Mouse (Mus musculus) lung, adult 2 months (tissue): ENCODE measurements at regions not wholly inside any gene's neighbourhood (a gene's known extent, or its start where the extent isn't known, plus 50 kb on each side); places are given as distances from the start of the nearest gene placed in this dataset.

ENCODE experiments used
- DNase-seq: peaks from one replicate; pipeline ENCODE4 v3.0.0; 2022
- H3K4me1 ChIP-seq: fragments of 200-500 bp; 2 replicates; pipeline ENCODE4 v1.6.1; 2011; ENCODE audit warnings: low read length; ENCODE audit not compliant: control insufficient read depth, insufficient read depth
- H3K4me3 ChIP-seq: fragments of 200-500 bp; replicated peaks from 2 replicates; pipeline ENCODE3; 2011; ENCODE audit warnings: low read depth, mild to moderate bottlenecking, control low read depth, low read length; ENCODE audit errors: extremely low read depth
- CTCF ChIP-seq: fragments of 200-500 bp; IDR thresholded peaks from 2 replicates; pipeline ENCODE4 v1.5.1; 2011; ENCODE audit warnings: mild to moderate bottlenecking, low read length, control low read depth; ENCODE audit not compliant: insufficient read depth
- POLR2A ChIP-seq: fragments of 200-500 bp; IDR thresholded peaks from 2 replicates; pipeline ENCODE4 v1.6.1; 2011; ENCODE audit warnings: low read depth, mild to moderate bottlenecking, control low read depth, low read length, borderline replicate concordance; ENCODE audit errors: extremely low read depth
- WGBS: fragments of 180-500 bp; shearing (Covaris S2); methylation state at CpG from one replicate; pipeline ENCODE4 v1.1.7; 2018; 5-methylcytosine and 5-hydroxymethylcytosine counted together

GRCm38 (mm10) chr11:19174305-19175017 lies 155.7 kb upstream of the Meis1 start:
- TF ChIP-seq CTCF (no peak), POLR2A (no peak)
- no peaks in the 10 kb centered on the region for H3K4me1 ChIP-seq
- 87% methylated on average over 13 of the region's 13 CpGs for WGBS

DNA sequence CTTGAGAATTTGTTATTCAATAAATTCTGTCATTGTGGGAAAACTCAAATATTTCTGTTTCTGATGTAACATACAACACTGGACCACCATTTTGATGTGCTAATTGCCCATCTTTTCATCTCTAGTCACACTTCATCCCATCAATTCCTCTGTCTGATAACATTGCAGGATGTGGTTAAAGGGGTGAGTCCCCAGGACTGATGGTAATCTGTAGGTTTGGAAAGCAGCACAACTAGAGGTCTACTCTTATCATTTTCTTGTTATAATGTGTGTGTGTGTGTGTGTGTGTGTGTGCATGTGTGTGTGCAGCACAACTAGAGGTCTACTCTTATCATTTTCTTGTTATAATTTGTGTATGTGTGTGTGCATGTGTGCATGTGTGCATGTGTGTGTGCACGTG lies 160.5 kb upstream of the Meis1 start:
- Histone ChIP-seq H3K4me3 (no peak overlapping the region), H3K4me1 (no peaks in the 10 kb centered on the region)
- DNase-seq = no peak
- no peak for TF ChIP-seq CTCF
- no peak for TF ChIP-seq POLR2A
- WGBS = 97% methylated on average over 1 of the region's 1 CpGs

More at GRCm38 (mm10) chr11:19174305-19175017, 155.7 kb upstream of the Meis1 start:
- H3K4me3 ChIP-seq = no peak overlapping the region
- DNase-seq = no peak

- no peaks in the 10 kb centered on the region for H3K4me1 ChIP-seq
- no peak overlapping the region for H3K4me3 ChIP-seq
- 33% methylated on average over 2 of the region's 2 CpGs for WGBS
- TF ChIP-seq CTCF = no peak
- TF ChIP-seq POLR2A = no peak
- DNase-seq = no peak
Measured at GRCm38 (mm10) chr11:19189778-19190177, 171.0 kb upstream of the Meis1 start.

DNA sequence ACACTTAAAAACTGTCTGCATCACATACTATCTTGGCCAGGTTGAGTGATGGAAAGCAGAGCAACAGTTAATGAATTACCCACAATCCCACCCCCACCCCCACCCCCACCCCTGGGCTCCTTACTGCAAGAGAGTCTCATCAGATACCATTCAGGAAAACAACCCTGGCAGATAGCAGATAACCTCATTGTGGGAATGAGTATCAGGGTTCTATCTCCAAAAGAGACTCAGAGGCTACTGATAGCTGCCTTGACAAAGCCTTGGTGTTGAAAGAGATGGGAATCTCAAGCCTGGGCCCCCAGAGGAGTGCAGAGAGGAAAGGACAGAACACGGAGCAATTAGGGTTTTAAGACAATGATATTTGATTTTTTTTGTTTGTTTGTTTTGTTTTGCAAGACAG lies 175.7 kb upstream of the Meis1 start:
- Histone ChIP-seq H3K4me1 (no peaks in the 10 kb centered on the region), H3K4me3 (no peak overlapping the region)
- DNase-seq = no peak
- TF ChIP-seq POLR2A = no peak
- no peak for TF ChIP-seq CTCF
- 28% methylated on average over 1 of the region's 1 CpGs for WGBS

DNA sequence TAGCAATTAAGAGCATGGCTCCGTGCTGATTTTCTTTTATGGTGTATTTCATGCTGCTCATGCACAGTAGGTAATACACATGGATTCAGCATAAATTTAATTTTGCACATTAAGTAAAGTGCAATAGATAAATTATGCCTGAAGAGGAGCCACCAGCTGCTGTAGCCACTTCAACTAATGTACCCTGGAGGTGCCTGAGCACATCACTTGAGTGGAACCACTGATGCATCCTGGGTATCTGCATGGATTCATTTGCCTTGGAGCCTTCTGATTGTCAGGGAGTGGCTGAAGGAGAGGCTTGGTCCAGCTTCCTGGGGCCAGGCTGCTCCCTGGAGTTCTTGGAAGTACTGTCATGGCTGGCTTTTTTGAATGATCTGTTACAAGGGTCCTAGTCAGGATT lies 179.0 kb upstream of the Meis1 start:
- Histone ChIP-seq H3K4me1 (no peaks in the 10 kb centered on the region), H3K4me3 (no peak overlapping the region)
- WGBS = 100% methylated on average over 1 of the region's 1 CpGs
- no peak for DNase-seq
- TF ChIP-seq CTCF = no peak
- TF ChIP-seq POLR2A = no peak

DNA sequence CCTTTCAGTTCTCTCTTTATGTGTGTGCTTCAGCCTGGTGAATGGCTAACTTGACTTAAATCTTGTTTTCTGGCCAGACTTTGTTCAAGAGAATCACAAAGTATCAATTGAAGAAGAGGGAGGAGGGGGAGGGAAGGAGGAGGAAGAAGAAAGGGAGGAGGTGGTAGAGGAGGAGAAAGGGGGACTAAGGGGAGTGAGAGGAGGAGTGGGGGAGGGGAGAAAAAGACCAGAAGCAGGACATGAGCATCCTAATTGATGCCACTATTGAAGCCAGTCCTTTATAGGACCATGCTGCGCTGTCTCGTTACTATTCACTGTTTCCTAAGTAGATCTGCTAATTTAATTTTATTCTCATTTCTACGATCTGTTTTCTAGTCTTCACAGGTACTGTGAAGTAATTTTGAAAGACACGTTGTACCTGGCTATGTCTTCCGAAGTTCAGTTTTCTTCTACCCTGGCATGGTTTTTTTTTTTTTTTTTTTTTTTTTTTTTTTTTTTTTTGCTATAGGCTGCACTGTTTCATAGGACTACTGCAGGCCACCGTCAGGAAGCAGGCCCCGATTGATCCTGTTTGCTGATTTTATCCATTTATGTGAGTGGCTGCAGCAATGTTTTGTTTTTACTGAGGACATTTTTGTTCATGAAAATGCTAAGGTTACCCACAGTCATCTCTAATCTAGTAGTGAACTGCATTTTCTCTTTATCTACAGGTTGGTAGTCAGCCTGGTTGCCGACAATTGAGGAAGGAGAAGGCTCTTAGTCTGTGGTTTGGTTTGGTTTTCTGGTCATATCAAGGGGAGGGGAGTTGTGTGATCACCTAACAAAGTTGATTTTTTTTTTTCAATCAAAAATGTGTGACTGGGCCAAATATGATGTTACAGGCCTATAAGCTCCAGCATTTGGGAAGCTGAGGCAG lies 184.1 kb upstream of the Meis1 start:
- no peak for DNase-seq
- TF ChIP-seq POLR2A (no peak), CTCF (no peak)
- no peaks in the 10 kb centered on the region for H3K4me1 ChIP-seq
- WGBS = 87% methylated on average over 8 of the region's 8 CpGs
- no peak overlapping the region for H3K4me3 ChIP-seq

DNA sequence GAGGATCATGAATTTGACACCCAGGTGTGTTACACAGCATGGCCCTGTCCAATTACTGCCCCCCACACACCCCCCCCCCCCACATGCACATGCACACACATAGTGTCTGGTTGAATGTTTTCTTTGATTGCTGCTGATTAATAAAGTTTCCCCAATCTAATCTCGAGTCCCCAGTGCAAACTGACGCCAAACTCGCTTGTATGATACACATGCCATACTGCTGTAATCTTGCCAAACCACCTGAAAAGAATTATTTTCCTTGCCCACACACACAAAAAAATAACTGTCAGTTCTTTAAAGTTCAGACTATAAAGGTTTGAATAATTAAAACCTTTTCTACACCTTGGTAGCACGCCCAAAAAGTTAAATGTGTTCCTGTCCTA lies 184.7 kb upstream of the Meis1 start:
- TF ChIP-seq POLR2A (no peak), CTCF (no peak)
- Histone ChIP-seq H3K4me3 (no peak overlapping the region), H3K4me1 (no peaks in the 10 kb centered on the region)
- DNase-seq = no peak
- 69% methylated on average over 4 of the region's 4 CpGs for WGBS

- TF ChIP-seq CTCF (no peak), POLR2A (no peak)
- WGBS = 28% methylated on average over 5 of the region's 5 CpGs
- Histone ChIP-seq H3K4me1 (no peaks in the 10 kb centered on the region), H3K4me3 (no peak overlapping the region)
- no peak for DNase-seq
Measured at GRCm38 (mm10) chr11:19203968-19204367, 185.2 kb upstream of the Meis1 start.

- DNase-seq = no peak
- TF ChIP-seq POLR2A (no peak), CTCF (no peak)
- WGBS = 41% methylated on average over 7 of the region's 7 CpGs
Measured at GRCm38 (mm10) chr11:19204521-19204920, 185.7 kb upstream of the Meis1 start.

More at GRCm38 (mm10) chr11:19204521-19204920, 185.7 kb upstream of the Meis1 start:
- no peaks in the 10 kb centered on the region for H3K4me1 ChIP-seq
- no peak overlapping the region for H3K4me3 ChIP-seq
